Mouse (Mus musculus) bone marrow macrophage, adult 2 months (primary cell): ENCODE measurements around the gene Dnah8. TPM values are rescaled to one million over a fixed set of nuclear protein-coding genes. Genes with fewer than 3 reads are reported as not detected.
"Not testable (repeated sequence)": the region's sequence is repeated elsewhere in the genome, so short reads cannot be mapped to it uniquely, and the experiment has no call there.

Source experiments
- H3K27ac ChIP-seq: 2 replicates; pipeline ENCODE4 v1.5.1; 2012; ENCODE audit warnings: low read depth, low read length; ENCODE audit not compliant: insufficient read depth
- H3K4me1 ChIP-seq: 2 replicates; pipeline ENCODE4 v1.6.1; 2012; ENCODE audit warnings: low read length; ENCODE audit not compliant: control insufficient read depth, insufficient read depth
- H3K4me3 ChIP-seq: 2 replicates; pipeline ENCODE4 v1.5.1; 2012; ENCODE audit warnings: mild to moderate bottlenecking, low read length, moderate library complexity; ENCODE audit not compliant: insufficient read depth
- CTCF ChIP-seq: IDR thresholded peaks from 2 replicates; pipeline ENCODE4 v1.5.1; 2012; ENCODE audit warnings: low read depth, mild to moderate bottlenecking, low read length, moderate library complexity
- POLR2A ChIP-seq: IDR thresholded peaks from 2 replicates; pipeline ENCODE4 v1.6.1; 2012; ENCODE audit warnings: mild to moderate bottlenecking, low read depth, low read length, borderline replicate concordance
- polyA plus RNA-seq: library from polyadenylated mRNA; stranded (reverse); fragments of >200 nt; gene quantifications from 2 replicates; pipeline ENCODE4 v1.2.4, GENCODE M21; 2012; ENCODE audit not compliant: missing spikeins, insufficient read depth, insufficient read length

The Dnah8 gene
- polyA plus RNA-seq, 1 experiment: 0.64 TPM

DNA sequence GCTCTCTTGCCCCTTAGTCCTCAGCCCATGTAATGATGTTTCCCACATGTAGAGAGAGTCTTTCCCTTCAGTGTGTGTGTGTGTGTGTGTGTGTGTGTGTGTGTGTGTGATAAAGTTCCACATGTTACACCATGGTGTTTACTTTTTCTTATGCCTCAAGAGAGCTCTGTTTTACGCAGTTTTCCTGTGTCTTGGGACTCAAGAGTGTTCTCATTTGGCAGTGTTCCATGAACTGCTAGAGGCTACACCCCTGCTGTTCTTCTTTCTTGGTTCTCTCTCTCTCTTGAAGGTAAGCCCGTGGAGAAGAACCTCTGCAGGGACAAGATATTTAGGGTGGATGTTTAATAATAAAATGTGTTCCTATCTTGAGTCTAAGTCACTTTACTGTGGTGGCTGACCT is 5.0 kb upstream of the Dnah8 start:
- H3K27ac ChIP-seq: no peak overlapping the region
- H3K4me3 ChIP-seq: no peak overlapping the region
- TF ChIP-seq CTCF (no peak), POLR2A (no peak)
- H3K4me1 ChIP-seq: no peaks in the 10 kb centered on the region

DNA sequence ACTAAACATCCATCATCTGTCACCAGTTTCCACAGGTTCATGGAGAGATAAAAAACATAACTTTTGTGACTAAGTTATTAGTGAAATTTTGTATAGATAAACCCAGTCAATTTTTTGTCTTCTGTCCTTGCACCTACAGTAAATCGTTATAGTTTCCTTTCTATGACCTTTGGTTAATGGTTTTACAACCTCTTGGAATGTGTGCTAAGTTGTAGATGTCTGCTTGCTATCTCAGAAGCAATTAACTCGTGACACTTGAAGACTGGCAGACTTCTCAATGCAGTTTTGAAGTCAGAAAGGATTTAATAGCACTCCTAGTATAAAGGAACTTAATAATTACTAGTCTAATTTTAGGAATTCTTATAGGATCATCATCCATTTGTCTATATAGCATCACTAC is 3.6 kb upstream of the Dnah8 start:
- TF ChIP-seq POLR2A (no peak), CTCF (no peak)
- Histone ChIP-seq H3K27ac (no peak overlapping the region), H3K4me3 (no peak overlapping the region), H3K4me1 (no peaks in the 10 kb centered on the region)

DNA sequence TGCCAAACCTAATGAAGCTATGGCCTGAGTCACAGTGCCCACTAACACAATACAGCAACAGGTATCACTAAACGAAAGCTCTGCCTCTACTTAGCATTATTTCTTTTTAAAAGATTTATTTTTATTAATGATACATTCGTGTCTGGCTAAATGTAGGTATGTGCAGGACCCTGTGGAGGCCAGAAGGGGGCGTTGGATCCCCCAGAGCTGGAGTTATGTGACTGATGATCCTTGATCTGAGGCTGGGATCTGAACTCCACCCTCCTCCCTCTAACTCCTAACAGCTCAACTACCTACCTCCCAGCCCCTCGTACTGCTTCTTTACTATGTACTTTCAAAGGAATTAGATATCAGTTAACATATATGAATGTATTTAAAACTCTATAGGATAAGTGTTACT is 2.7 kb upstream of the Dnah8 start:
- Histone ChIP-seq H3K4me3 (no peak overlapping the region), H3K27ac (no peak overlapping the region), H3K4me1 (no peaks in the 10 kb centered on the region)
- TF ChIP-seq POLR2A (no peak), CTCF (no peak)

DNA sequence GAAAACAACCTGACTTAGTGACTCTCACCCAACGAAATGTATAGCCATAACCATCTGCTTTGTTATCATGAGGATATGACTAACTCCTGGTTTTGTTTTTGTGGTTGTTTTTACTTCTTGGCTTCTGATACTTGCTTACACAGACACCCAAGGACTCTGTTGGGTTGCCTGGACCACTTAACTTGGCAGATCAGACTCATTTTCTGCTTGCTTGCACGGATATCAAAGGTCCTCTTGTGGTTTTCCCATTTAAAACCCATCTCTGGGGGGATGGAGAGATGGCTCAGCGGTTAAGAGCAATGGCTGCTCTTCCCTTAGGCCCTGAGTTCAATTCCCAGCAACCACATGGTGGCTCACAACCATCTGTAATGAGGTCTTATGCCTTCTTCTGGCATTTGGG is 954 bp upstream of the Dnah8 start:
- Histone ChIP-seq H3K27ac (no peak overlapping the region), H3K4me1 (no peaks in the 10 kb centered on the region), H3K4me3 (no peak overlapping the region)
- TF ChIP-seq CTCF: no peak
- no peak for TF ChIP-seq POLR2A

DNA sequence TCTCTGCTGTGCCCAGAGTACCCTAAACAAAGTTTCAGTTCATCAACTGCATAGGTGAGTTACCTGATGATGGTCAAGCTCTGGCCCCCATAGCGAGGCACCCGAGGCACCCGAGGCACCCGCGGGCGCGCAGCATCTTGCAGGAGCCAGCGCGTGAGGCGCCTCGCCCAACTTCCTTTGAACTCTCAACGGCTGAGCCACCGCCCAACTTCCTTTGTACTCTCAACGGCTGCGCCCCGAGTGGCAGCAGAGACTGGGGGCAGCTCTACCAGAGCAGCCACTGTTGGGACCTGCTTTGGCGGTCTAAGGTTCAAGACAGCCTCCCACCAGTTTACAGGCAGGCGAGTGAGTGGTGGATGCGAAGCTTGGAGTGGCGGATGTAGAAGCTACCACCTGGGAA is 2.6 kb downstream of the Dnah8 start, which contains the start of gene Glo1:
Gene Glo1 (minus strand): TSS at position 153 of the 400 bp plus-strand sequence.
- H3K27ac ChIP-seq, H3K4me3 ChIP-seq, H3K4me1 ChIP-seq: not testable (repeated sequence)

DNA sequence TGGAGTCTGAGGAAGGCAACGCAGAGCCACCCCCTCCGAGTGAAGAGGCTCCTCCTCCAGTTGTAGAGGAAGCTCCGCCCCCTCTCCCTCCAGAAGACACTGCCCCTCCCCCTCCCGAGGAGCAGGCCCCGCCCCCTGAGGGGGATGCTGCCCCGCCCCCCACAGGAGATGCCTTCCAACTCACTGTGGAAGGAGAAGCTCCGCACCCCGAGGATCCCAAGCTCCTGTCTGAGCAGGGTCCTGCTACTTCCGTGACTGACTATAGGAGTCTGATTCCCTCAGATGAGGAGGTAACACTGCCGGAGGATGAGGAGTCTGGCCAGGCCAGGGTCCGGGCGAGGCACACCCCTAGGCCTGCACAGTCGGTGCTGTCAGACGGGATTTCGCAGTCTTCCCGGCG is 11.2 kb downstream of the Dnah8 start:
- H3K4me3 ChIP-seq: no peak overlapping the region
- no peak overlapping the region for H3K27ac ChIP-seq
- no peaks in the 10 kb centered on the region for H3K4me1 ChIP-seq
- no peak for TF ChIP-seq POLR2A
- TF ChIP-seq CTCF: no peak

DNA sequence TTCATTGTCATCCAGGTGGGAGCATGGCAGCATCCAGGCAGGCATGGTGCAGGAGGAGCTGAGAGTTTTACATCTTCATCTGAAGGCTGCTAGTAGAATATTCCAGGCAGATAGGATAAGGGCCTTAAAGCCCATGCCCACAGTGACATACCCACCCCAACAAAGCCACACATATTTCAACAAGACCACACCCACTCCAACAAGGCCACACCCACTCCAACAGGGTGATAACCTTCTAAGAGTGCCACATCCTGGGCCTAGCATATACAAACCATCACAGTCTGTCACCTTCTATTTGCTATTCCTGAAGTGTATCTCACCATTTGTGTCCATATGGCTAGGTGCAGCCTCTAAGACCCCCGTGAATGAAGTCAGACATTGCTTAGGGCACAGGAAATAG is 13.6 kb downstream of the Dnah8 start:
- H3K4me1 ChIP-seq: no peaks in the 10 kb centered on the region
- TF ChIP-seq CTCF: no peak
- no peak for TF ChIP-seq POLR2A
- no peak overlapping the region for H3K4me3 ChIP-seq
- no peak overlapping the region for H3K27ac ChIP-seq

DNA sequence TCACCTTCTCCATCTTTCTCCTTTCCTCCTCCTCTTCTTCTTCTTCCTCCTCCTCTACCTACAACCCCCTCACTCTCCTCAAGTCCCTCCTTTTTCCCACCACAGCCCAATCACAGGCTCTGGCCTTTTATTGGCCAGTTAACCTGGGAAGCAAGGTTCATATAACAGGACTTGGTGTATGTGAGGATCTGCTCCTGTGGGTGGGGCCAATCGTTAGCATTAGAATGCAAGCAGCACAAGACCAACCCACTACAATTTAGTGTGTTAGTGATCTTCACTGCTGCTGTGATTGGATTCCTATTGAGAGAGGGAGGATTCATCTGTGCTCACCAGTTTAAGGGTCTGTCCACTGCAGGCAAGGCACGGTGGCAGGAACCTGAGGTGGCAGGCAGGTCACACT is 14.8 kb downstream of the Dnah8 start:
- Histone ChIP-seq H3K27ac (no peak overlapping the region), H3K4me1 (no peaks in the 10 kb centered on the region), H3K4me3 (no peak overlapping the region)
- TF ChIP-seq CTCF (no peak), POLR2A (no peak)

DNA sequence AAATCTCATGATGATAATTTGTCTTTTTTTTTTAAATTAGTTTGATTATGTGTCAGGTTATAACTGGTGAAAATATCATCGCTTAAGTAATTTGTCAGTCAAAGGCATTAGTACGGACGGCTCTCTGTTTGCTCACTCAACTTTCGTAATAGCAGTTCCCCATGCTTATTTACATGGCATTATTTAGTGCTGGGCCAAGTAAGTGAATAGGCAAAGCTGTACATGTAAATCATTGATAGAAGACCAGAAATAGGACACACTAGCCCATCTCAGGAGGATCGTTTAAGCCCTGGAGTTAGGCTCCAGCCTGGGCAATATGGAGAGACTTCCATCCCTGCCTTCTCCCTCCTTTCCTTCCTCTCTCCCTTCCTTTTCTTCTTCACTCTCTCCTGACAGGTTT is 16.7 kb downstream of the Dnah8 start:
- Histone ChIP-seq H3K27ac (no peak overlapping the region), H3K4me3 (no peak overlapping the region), H3K4me1 (no peaks in the 10 kb centered on the region)
- TF ChIP-seq POLR2A: no peak
- TF ChIP-seq CTCF: no peak

DNA sequence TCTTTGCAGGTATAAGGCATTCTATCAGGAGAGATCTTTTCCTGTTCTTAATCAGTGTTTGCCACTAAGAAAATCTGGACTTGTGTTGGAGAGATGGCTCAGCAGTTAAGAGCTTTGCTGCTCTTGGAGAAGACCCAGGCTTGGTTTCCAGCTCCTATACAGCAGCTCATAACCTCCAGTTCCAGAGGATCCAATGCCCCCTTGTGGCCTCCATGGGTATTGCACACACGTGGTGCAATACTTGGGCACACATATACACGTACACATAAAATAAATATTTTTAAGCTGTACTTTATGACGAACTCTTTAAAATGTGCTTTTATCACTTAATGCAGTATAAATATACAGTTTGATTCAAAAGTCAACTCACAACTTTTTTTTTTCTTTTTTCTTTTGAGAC is 24.6 kb downstream of the Dnah8 start:
- no peak overlapping the region for H3K27ac ChIP-seq
- no peaks in the 10 kb centered on the region for H3K4me1 ChIP-seq
- no peak overlapping the region for H3K4me3 ChIP-seq
- no peak for TF ChIP-seq POLR2A
- TF ChIP-seq CTCF: no peak

DNA sequence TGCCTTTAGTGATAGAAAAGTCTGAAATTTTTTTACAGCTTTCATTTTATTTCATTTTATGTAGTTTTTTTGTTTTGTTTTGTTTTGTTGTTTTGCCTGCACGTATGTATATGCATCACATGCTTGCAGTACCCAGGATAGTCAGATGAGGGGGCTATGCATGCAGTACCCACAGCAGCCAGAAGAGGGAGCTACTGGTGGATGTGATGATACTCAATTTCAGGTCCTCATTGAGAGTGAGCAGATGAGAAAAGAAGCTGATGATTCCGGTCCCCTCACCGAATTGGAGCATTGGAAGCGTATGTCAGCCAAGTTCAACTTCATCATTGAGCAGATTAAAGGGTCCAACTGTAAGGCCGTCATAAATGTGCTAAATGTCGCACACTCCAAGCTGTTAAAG is 28.9 kb downstream of the Dnah8 start:
- Histone ChIP-seq H3K4me1 (no peaks in the 10 kb centered on the region), H3K27ac (no peak overlapping the region), H3K4me3 (no peak overlapping the region)
- TF ChIP-seq POLR2A (no peak), CTCF (peak; percentile 12; the same call in 1 of the 2 replicates)
